Mouse (Mus musculus) kidney, adult 9 months (tissue): ENCODE data around the gene Csnk1e.

ENCODE experiments used
- DNase-seq: peaks from one replicate; pipeline ENCODE4 v3.0.0; 2022

The Csnk1e gene

DNA sequence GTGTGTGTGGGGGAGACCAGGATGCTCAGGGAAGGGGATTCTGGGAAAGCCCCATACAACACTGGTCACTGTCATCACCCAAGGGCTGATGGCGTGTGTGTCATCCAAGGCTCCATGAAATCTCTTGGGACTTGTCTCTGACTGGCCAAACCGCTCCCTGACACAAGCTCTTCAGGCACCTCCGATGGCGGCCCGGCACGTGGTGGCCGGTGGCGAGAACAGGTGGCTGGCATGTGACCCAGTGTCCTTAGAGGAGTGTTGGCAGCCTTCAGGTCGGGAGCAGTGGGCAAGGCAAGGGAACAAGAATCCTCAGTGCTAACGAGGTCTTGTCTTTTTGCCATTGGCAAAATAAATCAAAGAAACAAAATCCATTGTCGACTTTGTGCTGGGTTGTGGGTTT, 36.7 kb downstream of the Csnk1e start:
- no peak for DNase-seq

DNA sequence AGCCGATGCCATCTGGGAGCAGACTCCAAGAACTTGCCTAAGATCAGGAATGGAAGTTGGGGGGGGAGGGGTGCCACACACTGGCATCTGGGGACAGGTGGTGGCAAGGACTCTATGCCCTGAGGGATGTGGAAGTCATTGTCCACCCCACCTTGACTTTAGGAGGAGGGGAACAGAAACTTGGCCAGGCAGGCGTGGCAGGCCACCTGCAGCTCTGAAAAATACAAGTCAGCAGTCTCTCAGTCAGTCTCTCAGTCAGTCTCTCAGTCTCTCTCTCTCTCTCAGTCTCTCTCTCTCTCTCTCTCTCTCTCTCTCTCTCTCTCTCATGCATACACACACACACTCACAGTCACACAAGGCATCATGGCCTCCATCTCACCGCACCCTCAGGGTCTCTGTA, 37.1 kb downstream of the Csnk1e start:
- no peak for DNase-seq

DNA sequence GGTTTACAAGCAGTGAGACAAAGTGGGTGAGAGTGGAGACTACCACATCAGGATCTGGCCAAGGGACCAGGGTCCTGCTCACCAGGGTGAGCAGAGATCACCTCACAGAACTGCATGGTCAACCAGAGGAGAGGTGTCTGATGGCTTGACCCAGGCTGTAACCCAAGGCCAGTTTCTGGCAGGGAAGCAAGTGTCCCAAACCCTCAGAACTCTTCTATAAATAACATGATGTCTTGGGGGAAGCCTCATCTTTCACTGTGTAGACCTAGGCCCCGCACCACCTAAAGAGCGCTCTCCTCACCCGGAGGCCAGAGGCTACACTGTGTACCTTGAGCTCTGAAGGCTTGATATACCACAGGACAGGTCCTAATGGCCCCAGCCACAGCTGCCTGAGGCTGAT, 38.0 kb downstream of the Csnk1e start:
- DNase-seq = no peak

DNA sequence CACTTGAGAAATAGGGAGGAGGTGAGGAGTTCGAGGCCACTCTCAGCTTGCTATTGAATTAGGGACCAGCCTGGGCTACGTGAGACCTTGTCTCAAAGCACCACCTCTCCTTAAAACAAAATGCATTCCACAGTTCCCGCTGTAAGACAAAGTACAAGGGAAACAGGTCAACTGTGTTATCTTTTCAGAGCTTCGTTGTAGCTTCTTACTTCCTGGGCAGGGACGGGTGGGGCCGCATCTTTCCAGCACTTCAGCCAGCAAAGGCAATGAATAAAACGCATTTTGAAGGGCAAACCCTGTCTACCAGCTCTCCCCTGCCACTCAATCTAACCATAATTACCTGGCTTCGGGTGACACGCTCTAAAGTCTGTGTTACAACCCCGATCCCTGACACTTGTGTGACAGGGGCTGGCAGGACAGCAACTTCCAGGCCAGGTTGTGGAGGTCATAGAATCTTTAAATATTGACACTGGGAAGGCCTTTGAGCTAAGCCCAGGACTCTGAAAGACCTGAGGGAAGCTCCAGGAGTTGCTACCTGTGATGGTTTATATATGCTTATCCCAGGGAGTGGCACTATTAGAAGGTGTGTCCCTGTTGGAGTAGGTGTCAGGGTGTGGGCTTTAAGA, 38.8 kb downstream of the Csnk1e start:
- no peak for DNase-seq

DNA sequence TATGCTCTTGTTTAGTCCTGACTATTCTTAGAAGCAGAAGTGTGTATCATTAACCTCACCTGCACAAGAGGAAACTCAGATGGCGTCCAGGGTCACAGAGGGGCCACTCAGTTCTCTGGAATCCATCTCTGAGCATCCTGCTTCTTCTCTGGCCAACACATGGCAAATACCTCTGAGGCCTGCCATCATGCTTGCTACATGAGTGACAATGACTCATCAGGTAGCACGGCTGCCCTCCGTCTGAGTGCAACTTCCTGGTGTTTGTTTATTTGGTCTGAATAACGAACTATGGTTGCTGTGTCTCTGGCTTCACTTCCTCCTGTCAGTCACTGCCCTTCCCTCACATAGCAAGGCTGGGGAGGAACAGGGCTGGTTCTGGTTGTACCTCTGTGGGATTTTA, 40.9 kb downstream of the Csnk1e start:
- no peak for DNase-seq

DNA sequence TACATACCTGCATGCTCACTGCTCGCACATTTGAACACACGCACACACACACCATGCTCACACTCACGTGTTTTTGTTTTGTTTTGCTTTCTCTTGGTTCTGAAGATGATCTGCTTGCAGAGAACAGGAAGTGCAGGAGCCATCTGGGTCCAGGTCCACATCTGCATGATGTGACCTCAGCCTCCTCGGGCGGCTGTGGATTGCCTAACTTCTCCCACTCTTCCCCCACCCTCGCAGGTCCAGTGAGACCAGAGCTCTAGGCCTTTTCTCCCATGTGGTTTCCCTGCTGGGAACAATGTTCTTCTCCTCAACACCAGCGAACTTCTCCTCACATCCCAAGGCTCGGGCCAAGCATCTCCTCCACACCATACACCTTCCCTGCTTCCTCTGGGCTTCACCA, 41.6 kb downstream of the Csnk1e start:
- DNase-seq = no peak

DNA sequence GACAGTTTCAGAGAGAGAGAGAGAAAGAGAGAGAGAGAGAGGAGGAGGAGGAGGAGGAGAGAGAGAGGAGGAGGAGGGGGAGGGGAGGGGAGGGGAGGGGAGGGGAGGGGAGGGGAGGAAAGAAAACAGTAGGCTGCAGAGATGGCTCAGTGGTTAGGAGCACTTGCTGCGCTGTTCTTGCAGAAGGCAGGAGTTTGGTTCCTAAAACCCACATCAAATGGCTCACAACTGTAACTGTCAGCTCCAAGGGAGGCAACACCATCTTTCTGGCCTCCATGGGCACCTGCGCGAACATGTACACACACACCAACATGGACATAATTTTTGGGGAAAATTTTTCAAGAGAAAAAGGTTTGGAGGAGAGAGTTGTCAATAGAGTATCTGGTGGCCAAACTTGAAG, 42.2 kb downstream of the Csnk1e start:
- no peak for DNase-seq

DNA sequence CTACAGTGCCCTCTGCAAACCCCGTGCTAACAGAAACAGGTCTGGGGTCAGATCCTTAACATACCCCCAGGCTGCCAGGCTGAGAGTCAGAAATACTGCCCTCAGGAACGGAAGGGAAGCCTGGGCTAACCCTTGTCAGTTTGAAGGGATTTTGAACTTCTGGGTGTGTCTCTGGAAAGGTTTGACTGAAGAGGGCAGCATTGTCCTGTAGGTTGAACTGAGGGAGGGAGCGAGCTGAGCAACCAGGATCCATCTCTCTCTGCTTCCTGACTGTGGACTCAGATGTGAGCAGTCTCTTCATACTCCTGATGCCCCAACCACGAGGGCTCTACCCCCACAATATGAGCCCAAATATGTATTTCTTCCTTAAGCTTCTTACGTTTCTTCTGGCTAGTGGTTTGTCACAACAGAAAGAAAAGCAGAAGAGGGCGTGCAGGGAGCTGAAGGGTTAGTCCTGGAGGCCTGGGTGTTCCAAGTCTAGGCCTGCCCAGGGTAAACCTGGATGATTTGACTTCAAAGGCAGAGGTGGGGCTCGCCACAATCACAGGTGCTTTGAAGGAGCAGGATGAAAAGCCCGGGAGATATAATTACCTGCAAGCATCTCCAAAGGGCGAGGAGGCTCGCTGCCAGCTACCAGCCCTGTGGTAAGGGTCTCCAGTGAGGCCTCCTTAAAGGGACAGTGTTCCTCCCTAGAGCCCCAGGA, 43.9 kb downstream of the Csnk1e start:
- no peak for DNase-seq

DNA sequence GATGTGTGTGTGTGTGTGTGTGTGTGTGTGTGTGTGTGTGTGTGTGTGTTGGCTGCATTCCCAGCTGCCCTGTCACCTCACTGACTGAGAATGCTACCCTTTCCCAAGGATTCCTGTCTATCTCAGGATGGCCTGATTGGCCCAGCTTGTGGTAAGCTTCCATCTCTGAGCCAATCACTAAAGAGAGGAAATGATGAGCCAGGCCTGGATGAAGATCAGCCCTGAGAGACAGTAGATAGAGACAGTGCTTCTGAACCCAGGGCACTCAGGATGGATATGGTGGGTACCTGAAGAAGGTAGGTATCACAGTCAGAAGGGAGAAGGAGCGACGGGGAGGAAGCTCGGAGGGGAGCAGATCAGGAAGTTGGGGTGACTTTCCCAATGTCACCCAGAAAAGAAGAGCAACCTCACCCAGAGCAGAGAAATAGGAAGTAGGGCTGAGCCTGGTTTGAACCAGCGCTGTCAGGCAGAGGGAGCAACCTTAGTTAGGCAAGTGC, 46.2 kb downstream of the Csnk1e start:
- no peak for DNase-seq

DNA sequence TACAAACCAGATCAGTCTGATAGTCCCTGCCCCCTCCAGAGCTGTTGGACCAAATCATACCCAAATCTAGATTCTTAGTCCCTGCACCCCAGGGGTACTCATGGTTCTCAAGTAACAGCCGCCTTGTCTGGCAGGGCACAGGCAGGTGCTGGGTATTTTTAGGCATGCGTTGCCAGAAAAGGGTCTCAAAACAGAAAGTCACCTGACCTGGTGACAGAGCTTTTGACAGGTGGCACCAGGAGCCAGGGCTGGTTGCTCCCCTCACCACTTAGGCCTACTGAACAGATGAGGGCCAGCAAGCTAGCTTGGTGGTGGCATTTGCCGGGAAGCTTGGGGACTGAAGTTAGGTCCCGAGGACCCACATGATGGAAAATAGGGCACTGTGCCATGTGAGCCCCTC, 48.8 kb downstream of the Csnk1e start:
- no peak for DNase-seq

DNA sequence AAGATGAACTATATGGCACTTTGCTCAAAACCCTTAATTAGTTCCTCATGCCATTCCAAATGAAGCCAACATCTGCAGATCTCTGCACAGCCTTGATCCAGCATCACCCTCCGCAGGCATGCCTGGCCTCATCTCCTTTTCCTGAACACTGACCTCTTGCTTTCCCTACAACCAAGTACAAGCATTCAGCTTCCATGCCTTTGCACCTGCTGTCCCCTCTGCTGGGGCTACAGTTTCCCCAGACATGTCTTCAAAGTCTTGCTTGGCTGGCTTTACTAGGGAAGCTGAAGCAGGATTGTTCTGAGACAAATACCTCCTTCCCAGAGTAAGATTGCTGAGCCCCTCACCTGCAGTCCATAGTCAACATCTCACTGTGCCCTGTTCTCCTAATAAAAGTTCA, 51.1 kb downstream of the Csnk1e start:
- no peak for DNase-seq

DNA sequence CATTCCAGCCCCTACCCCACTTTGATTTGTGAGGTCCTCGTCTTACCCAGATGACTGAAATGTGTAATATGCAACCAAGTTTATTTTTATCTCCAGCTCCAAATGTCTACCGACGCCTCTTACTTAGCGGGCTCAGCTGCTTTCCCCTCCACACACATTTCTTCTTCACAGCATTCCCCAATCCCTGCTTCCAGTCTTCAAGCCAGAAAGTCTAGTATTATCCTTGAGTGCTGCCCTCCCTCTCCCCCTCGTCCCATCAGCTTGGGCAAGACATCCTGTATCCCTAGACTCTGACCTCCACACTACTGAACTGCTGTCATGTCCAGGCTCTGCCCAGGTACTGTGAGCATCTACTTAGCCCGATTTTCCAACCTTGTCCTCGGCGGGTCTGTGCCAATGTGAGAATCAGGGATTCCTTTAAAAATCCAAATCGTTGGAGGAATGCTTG, 51.6 kb downstream of the Csnk1e start:
- no peak for DNase-seq

DNA sequence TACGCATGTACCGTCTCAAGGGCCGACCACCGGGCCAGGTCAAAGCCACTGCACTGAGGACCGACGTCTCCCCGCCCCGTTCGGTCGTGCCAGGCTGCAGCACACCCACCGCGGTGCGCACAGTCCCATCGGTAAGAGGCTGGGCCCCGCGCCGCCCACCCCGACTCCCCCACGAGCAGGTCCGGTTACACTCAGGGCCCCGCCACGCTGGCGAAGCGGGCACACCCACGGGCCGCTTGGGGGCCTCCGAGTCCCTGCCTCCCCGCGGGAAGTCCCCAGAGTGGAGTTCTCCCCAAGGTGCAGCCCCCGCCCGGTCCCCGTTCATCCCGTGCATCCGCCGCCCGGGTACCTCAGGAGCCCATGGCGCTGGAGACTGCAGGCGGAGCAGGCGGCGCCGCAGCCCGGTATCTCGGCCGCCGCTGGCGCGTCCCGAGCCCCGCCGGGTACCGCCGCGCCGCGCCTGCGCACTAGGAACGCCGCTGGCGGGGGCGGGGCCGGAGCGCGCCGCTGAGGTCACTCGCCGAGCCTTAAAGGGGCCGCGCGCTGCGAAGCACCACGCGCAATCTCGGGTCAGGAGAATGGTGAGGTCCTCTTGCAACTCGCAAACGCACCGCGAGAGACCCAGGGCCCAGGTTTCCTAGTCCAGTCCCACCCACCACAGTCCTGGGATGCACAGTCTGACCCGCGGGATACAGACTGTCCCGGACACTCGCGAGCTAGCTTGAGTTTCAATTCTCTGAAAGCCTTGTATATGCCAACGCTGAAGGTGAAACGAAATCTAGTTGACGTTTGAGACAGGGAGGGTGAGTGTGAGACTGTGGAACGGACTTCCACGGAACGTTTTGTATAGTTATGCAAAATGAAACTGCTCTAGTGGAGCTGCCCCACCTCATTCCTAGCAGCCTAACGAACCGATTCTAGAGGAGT, 52.3 kb downstream of the Csnk1e start, which contains the start of gene Tmem184b:
Gene Tmem184b, minus strand, starts transcription at position 734 of the 927 bp plus-strand sequence.
- peak; percentile 83 for DNase-seq

DNA sequence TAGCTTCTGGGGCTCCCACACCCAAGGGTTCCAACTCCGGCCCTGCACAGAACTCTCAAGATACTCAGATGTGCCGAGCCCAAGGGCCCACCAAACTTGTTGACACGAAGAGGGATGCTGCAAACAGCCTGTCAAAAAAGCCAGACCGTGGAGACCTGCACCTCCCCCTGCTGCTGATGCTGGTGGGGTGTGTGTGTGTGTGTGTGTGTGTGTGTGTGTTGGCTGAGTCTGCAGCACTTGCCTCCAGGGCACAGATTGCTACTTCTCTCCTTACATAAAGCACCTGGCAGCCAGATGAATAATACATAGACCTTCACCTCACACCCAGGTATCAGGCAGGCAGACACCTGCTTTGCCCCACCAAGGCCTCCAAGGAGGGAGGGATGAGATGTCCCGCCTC, 53.2 kb downstream of the Csnk1e start:
- no peak for DNase-seq

DNA sequence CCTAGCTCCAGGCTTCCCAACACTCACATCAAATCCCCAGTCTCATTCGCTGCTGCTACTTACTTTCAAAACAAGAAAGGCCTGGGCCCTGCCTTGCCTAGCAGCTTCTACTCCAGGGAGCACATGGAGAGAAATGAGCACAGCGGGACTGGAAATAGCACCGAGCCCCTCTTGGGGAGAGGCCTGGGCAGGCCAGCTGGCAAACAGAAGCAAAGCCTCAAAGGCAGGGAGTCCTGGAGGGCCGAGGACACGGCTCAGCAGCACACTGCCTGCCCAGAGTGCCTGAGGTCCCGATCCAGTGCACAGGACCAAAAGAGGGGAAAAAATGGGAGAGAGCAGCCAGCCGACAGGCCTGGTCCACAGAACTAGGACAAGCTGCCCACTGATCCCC, 54.4 kb downstream of the Csnk1e start:
- no peak for DNase-seq

DNA sequence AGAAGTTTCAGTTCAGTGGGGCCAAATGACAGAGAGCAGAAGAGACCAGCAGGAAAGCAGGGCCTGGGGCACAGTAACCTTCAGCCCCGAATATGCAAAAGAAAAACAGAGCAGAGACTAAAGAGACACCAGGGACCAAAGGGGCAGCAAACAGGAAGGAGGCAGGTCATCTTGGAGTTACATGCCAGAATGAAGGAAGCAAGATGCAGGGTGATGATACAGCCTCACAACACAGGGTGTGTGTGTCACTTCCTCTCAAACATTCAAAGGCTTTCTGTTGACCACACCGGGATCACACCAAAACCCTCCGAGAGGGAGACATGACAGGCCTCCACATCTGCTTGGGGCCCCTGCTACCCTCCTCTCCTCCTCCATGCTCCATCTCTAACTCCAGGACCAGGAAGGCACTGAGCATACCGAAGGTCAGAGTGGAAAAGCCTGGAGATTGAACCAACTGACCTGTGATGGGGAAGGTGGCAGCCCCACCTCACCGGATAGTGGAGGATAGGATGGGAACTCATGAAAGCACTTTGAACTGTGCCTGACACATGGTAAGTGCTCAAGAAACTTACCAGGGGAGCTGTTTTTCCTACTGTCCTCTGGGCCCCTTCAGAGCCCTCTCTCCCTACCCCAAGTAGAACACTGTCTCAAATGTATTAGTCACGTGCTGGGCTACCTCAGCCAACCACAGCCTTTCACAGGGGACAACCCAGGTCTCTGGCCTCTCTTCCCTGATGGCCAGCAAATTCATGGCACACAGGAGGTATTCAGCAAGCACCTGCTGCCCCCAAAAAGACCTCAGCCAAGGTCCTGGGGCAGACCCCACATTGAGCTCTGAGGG, 55.0 kb downstream of the Csnk1e start:
- DNase-seq = no peak

DNA sequence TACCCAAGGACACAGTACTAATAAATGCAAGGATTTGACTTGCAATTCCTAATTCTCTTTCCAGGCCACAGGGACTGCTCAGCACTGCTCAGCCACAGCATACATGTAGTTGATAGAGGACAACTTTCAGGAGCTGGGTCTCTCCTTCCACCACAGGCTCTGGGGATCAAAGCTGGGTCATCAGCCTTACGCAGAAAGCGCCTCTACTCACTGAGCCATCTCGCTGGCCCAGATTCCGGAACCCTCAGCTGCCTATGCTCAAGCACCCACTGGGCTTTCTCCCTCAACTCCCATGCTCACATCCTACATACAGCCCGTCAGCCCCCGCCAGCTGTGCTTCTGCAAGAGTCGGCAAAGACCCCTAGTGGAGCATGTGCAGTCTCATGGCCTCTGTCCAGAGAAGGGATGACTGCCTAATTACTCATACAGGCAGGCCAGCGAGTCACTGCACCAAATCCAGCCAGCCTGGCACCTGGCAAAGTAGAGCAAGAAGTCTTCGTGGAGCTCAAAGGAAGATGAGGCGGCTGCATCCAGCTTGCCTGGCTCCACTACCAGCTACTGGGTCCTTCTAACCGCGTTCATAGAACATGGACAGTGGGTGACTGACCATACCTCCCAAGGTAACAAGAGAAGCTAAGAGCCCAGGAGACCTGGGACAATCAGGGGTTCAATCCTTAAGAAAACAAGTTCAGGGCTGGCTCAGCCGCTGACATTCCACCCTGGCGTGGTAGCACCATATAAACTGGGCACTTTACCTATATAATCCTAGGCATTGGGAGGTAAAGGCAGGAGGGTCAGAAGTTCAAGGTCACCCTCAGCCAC, 55.9 kb downstream of the Csnk1e start:
- DNase-seq = no peak

DNA sequence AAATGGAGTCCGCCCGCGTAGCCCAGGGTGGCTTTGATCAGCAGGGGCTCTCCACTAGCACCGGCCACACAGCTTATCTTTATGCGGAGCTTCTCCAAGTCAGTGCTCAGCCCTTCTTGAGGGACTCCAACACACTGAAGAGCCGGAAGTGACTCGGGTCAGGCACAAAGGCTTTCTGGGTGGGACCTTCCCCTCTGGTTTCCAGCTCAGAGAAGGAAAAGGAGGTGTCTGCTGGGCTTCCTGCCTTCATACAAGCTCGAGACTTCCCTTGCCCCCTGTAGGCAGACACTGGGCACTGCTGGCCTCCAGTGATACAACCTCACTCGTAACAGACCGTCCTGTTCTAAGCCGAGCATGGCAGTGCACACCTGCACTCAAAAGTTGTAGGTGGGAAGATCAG, 58.6 kb downstream of the Csnk1e start:
- DNase-seq = peak; percentile 75

DNA sequence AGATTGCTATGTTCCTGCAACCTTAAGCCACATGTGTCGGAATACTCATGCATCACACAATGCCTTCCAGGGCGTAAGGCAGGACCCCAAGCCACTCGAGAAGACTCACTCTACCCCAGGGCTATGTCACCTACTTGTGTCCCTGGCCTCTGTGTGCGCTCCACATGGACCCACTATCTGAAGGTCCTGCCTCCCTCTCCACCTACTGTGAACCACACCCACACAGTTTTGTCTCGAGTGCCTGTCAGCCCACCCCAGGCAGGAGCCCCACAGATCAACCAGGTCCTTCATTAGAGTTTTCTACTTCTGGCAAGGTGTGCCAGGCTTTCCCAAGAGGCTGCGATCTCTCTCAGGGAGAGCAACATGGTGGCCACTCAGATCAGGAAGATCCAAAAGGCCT, 60.1 kb downstream of the Csnk1e start:
- DNase-seq = no peak

DNA sequence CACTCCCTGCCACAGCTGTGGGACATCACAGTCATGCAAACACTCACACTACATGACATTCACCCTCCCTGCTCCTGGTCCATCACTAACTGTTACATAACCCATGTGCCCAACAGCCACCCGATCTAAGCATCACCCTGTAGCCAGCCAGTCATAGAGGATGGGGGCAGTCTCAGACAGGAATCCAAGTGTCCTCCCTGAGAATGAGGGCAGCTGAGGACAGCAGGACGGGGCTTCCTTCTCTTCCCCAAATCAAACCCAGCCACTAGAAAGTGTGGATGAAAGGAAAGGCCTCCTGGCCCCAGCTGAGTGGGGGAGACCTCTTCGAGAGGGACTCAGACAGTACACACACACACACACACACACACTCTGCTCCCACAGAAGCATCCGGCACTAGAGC, 60.5 kb downstream of the Csnk1e start:
- DNase-seq = no peak

DNA sequence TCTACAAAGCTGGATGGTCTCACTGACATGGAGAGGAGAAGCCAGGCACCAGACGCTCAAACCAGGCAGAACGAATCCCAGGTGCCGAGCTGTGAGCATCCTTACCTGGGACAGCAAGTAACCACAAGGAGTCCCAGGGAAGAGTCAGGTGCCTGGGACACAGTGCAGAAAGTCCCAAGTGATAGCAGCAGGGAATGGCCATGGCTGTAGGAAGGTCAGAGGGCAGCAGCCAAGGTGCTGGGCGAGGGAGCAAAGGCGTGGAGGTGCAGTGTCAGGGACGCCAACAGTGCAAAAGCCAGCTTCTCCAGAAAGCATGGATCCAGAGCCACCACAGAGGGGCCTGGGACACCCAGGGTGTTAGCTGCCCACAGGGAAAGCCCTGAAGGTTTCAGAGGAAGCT, 62.3 kb downstream of the Csnk1e start:
- no peak for DNase-seq

DNA sequence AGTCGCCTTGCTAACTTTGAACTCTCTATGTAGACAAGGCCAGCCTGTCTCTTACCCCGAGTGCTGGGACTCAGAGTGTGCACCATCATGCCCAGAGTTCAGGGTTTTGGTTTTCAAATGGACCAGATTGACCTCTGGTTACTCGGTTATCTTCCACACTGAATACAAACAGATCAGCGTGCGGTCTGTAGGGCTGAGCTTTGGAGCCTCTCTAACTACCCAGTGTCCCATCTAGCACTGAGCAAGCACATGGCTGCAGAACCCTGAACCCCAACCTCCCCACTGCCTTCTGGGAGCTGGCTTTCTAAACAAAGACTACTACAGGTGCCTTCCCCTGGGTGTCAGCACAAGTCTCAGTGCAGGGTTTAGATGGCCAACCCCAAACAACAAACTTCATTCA, 62.8 kb downstream of the Csnk1e start:
- no peak for DNase-seq
